Mouse (Mus musculus): Measurements from ENCODE around the gene Prss21. TPM values are rescaled to one million over a fixed set of nuclear protein-coding genes. Genes with fewer than 3 reads are reported as not detected.

Gene Prss21
- polyA plus RNA-seq, 1 experiment from 2014 or later, result not detected

Small RNA genes lying within 50 kb of the gene (microRNA-seq; reads per million reads assigned to microRNA genes)
- gene Mir5125, result 0.47 reads per million

Other genes starting within 250 kb of the Prss21 start
- 1.1 and 1.2 TPM in 2 replicates for gene Mmp25, start 222.8 kb upstream of the Prss21 start, polyA plus RNA-seq (2015; fragmentation: Nextera tagmentation; extraction: Ambion mirVana)
- gene Bicdl2, start 207.6 kb upstream of the Prss21 start, polyA plus RNA-seq (2015; fragmentation: Nextera tagmentation; extraction: Ambion mirVana), result 1.7 and 2.0 TPM in 2 replicates
- 73.4 and 83.7 TPM in 2 replicates for gene Hcfc1r1, start 194.5 kb upstream of the Prss21 start, polyA plus RNA-seq (2015; fragmentation: Nextera tagmentation; extraction: Ambion mirVana)
- 59.8 and 65.5 TPM in 2 replicates for gene Thoc6, start 194.2 kb upstream of the Prss21 start, polyA plus RNA-seq (2015; fragmentation: Nextera tagmentation; extraction: Ambion mirVana)
- gene Tnfrsf12a, start 190.6 kb upstream of the Prss21 start, polyA plus RNA-seq (2015; fragmentation: Nextera tagmentation; extraction: Ambion mirVana), result 28.9 and 31.2 TPM in 2 replicates
- gene Cldn6, start 188.8 kb upstream of the Prss21 start, polyA plus RNA-seq (2015; fragmentation: Nextera tagmentation; extraction: Ambion mirVana), result 242 and 253 TPM in 2 replicates
- gene Cldn9, start 184.0 kb upstream of the Prss21 start, polyA plus RNA-seq (2015; fragmentation: Nextera tagmentation; extraction: Ambion mirVana), result 60.0 and 63.5 TPM in 2 replicates
- 0.15 and 0.61 TPM in 2 replicates for gene 1520401A03Rik, start 145.3 kb upstream of the Prss21 start, polyA plus RNA-seq (2015; fragmentation: Nextera tagmentation; extraction: Ambion mirVana)
- gene Pkmyt1, start 141.7 kb upstream of the Prss21 start, polyA plus RNA-seq (2015; fragmentation: Nextera tagmentation; extraction: Ambion mirVana), result 53.0 and 56.2 TPM in 2 replicates
- 22.9 and 25.4 TPM in 2 replicates for gene Paqr4, start 127.2 kb upstream of the Prss21 start, polyA plus RNA-seq (2015; fragmentation: Nextera tagmentation; extraction: Ambion mirVana)
- gene Kremen2, start 122.2 kb upstream of the Prss21 start, polyA plus RNA-seq (2015; fragmentation: Nextera tagmentation; extraction: Ambion mirVana), result 0.81 and 1.3 TPM in 2 replicates
- gene Flywch1, start 96.5 kb upstream of the Prss21 start, polyA plus RNA-seq (2015; fragmentation: Nextera tagmentation; extraction: Ambion mirVana), result 101 and 104 TPM in 2 replicates
- gene Flywch2, start 82.0 kb upstream of the Prss21 start, polyA plus RNA-seq (2015; fragmentation: Nextera tagmentation; extraction: Ambion mirVana), result 31.7 and 35.0 TPM in 2 replicates
- 411 and 514 TPM in 2 replicates for gene Srrm2, start 77.5 kb upstream of the Prss21 start, polyA plus RNA-seq (2015; fragmentation: Nextera tagmentation; extraction: Ambion mirVana)
- 954 and 966 TPM in 2 replicates for gene Elob, start 38.9 kb upstream of the Prss21 start, polyA plus RNA-seq (2015; fragmentation: Nextera tagmentation; extraction: Ambion mirVana)
- gene Prss33, start 32.0 kb upstream of the Prss21 start, polyA plus RNA-seq (2015; fragmentation: Nextera tagmentation; extraction: Ambion mirVana), result not detected in 2 replicates
- gene Prss32, start 24.2 kb upstream of the Prss21 start, polyA plus RNA-seq (2015; fragmentation: Nextera tagmentation; extraction: Ambion mirVana), result not detected in 2 replicates
- 3.5 and 4.1 TPM in 2 replicates for gene Prss41, start 23.9 kb upstream of the Prss21 start, polyA plus RNA-seq (2015; fragmentation: Nextera tagmentation; extraction: Ambion mirVana)
- not detected in 2 replicates for gene Dcpp1, start 12.8 kb downstream of the Prss21 start, polyA plus RNA-seq (2015; fragmentation: Nextera tagmentation; extraction: Ambion mirVana)
- not detected in 2 replicates for gene Dcpp2, start 12.8 kb downstream of the Prss21 start, polyA plus RNA-seq (2015; fragmentation: Nextera tagmentation; extraction: Ambion mirVana)
- not detected in 2 replicates for gene Dcpp3, start 49.4 kb downstream of the Prss21 start, polyA plus RNA-seq (2015; fragmentation: Nextera tagmentation; extraction: Ambion mirVana)
- gene Sbp, start 73.6 kb downstream of the Prss21 start, polyA plus RNA-seq (2015; fragmentation: Nextera tagmentation; extraction: Ambion mirVana), result not detected in 2 replicates
- not detected in 2 replicates for gene Sbpl, start 87.2 kb downstream of the Prss21 start, polyA plus RNA-seq (2015; fragmentation: Nextera tagmentation; extraction: Ambion mirVana)
- gene Prss30, start 112.5 kb downstream of the Prss21 start, polyA plus RNA-seq (2015; fragmentation: Nextera tagmentation; extraction: Ambion mirVana), result 0.14 and 0.23 TPM in 2 replicates
- gene Prss22, start 130.0 kb downstream of the Prss21 start, polyA plus RNA-seq (2015; fragmentation: Nextera tagmentation; extraction: Ambion mirVana), result 0.39 and 0.82 TPM in 2 replicates
- gene Prss27, start 170.1 kb downstream of the Prss21 start, polyA plus RNA-seq (2015; fragmentation: Nextera tagmentation; extraction: Ambion mirVana), result 0.23 and 0.37 TPM in 2 replicates
- gene Kctd5, start 205.4 kb downstream of the Prss21 start, polyA plus RNA-seq (2015; fragmentation: Nextera tagmentation; extraction: Ambion mirVana), result 63.3 and 68.0 TPM in 2 replicates

Data from kidney, embryonic 16.5 days (tissue).